Mouse (Mus musculus) Patski (cell line): ENCODE measurements around the gene Ablim1. TPM values are rescaled to one million over a fixed set of nuclear protein-coding genes. Genes with fewer than 3 reads are reported as not detected.

ENCODE experiments used
- ATAC-seq: fragments of 100-300 bp; one replicate; pipeline ENCODE4 v1.8.0; 2021
- CTCF ChIA-PET: fragments of 350-600 bp; sonication (Branson Sonifier 250); formaldehyde crosslinking; loops from one replicate; lab custom pipeline; 2022; ENCODE audit warnings: inconsistent platforms; lab: Charles Lee
- POLR2A ChIA-PET: fragments of 350-600 bp; sonication (Branson Sonifier 250); formaldehyde crosslinking; loops from one replicate; lab custom pipeline; 2022; ENCODE audit warnings: antibody characterized with exemption, inconsistent platforms; lab: Charles Lee
- DNase-seq: peaks from one replicate; pipeline ENCODE4 v3.0.0-alpha.2; 2011; ENCODE audit warnings: low read depth, low spot score
- H3K27me3 ChIP-seq: fragments of 371-371 bp; one replicate; pipeline ENCODE4 v1.5.1; 2021
- CTCF ChIP-seq: fragments of 100-300 bp; IDR thresholded peaks from one replicate; pipeline ENCODE4 v1.5.1; 2021
- in situ Hi-C: fragments of 300-500 bp; cut with MboI; formaldehyde crosslinking; loops from 3 replicates; pipeline ENCODE4 v1.11.1; 2018; ENCODE audit warnings: low pct_unique_long_range_greater_than_20kb, mixed read lengths
- polyA plus RNA-seq: library from polyadenylated mRNA; unstranded; gene quantifications from one replicate; pipeline ENCODE4 v1.2.3, GENCODE M21; 2021

Gene Ablim1
- polyA plus RNA-seq, 1 experiment from 2014 or later = 105 TPM

GRCm38 (mm10) chr19:57029461-57029860 lies 285.3 kb downstream of the Ablim1 start:
- TF ChIP-seq CTCF = no peak
- DNase-seq (no peak), ATAC-seq (no peak)
- POLR2A ChIA-PET = interaction anchor here (0.8 kb wide), 1 partner anchor 8 kb away, joined by 3 read pairs; no protein-coding TSS in a partner anchor
- CTCF ChIA-PET = interaction anchor here (1.0 kb wide), 1 partner anchor 9 kb away, joined by 3 read pairs; no protein-coding TSS in a partner anchor
- in situ Hi-C loops = no loop called here
- no peaks in the 10 kb centered on the region for H3K27me3 ChIP-seq

- DNase-seq = no peak
- no peaks in the 10 kb centered on the region for H3K27me3 ChIP-seq
- ChIA-PET POLR2A (interaction anchor here (0.8 kb wide), 1 partner anchor 7 kb away, joined by 3 read pairs; no protein-coding TSS in a partner anchor), CTCF (no interaction called here)
- in situ Hi-C loops = no loop called here
- ATAC-seq = no peak
- TF ChIP-seq CTCF = no peak
Measured at GRCm38 (mm10) chr19:57028327-57029179, 286.2 kb downstream of the Ablim1 start.

- POLR2A ChIA-PET = no interaction called here
- CTCF ChIA-PET = interaction anchor here (1.2 to 1.5 kb wide), 2 partner anchors 9 to 17 kb away, joined by 3 read pairs; no protein-coding TSS in a partner anchor
- TF ChIP-seq CTCF = no peak
- ATAC-seq (no peak), DNase-seq (no peak)
- in situ Hi-C loops = no loop called here
- H3K27me3 ChIP-seq = no peaks in the 10 kb centered on the region
Measured at GRCm38 (mm10) chr19:57026501-57026900, 288.2 kb downstream of the Ablim1 start.

- TF ChIP-seq CTCF = no peak
- POLR2A ChIA-PET = no interaction called here
- CTCF ChIA-PET = interaction anchor here (0.7 to 1.4 kb wide), 3 partner anchors 13 to 22 kb away, joined by 3 to 5 read pairs (median 4); no protein-coding TSS in a partner anchor
Measured at GRCm38 (mm10) chr19:57017785-57018179, 296.9 kb downstream of the Ablim1 start.

GRCm38 (mm10) chr19:57016995-57017784 lies 297.5 kb downstream of the Ablim1 start:
- ChIA-PET POLR2A (interaction anchor here (0.9 kb wide), 1 partner anchor 34 kb away, joined by 3 read pairs; no protein-coding TSS in a partner anchor), CTCF (interaction anchor here (0.8 to 1.4 kb wide), 4 partner anchors 9 to 60 kb away, joined by 3 to 5 read pairs (median 4); no protein-coding TSS in a partner anchor)
- in situ Hi-C loops = no loop called here
- ATAC-seq (no peak), DNase-seq (no peak)
- no peaks in the 10 kb centered on the region for H3K27me3 ChIP-seq
- TF ChIP-seq CTCF = no peak

More at GRCm38 (mm10) chr19:57017785-57018179, 296.9 kb downstream of the Ablim1 start:
- DNase-seq (no peak), ATAC-seq (no peak)
- no peaks in the 10 kb centered on the region for H3K27me3 ChIP-seq
- in situ Hi-C loops = no loop called here

- POLR2A ChIA-PET = interaction anchor here (2.2 kb wide), 1 partner anchor 17 kb away, joined by 5 read pairs; no protein-coding TSS in a partner anchor
- no peaks in the 10 kb centered on the region for H3K27me3 ChIP-seq
Measured at GRCm38 (mm10) chr19:57014808-57015207, 299.9 kb downstream of the Ablim1 start.

GRCm38 (mm10) chr19:57013271-57013677 lies 301.4 kb downstream of the Ablim1 start:
- POLR2A ChIA-PET = interaction anchor here (2.2 kb wide), 1 partner anchor 18 kb away, joined by 5 read pairs; no protein-coding TSS in a partner anchor
- in situ Hi-C loops = no loop called here
- CTCF ChIA-PET = interaction anchor here (1.6 kb wide), 1 partner anchor 20 kb away, joined by 3 read pairs; no protein-coding TSS in a partner anchor
- peak; percentile 76 for ATAC-seq
- no peak for TF ChIP-seq CTCF
- H3K27me3 ChIP-seq = no peaks in the 10 kb centered on the region
- peak; percentile 88 for DNase-seq

More at GRCm38 (mm10) chr19:57014808-57015207, 299.9 kb downstream of the Ablim1 start:
- TF ChIP-seq CTCF = no peak
- DNase-seq (peak; percentile 85), ATAC-seq (peak; percentile 86)
- in situ Hi-C loops = no loop called here
- CTCF ChIA-PET = interaction anchor here (1.2 to 1.6 kb wide), 2 partner anchors 16 to 18 kb away, joined by 3 to 4 read pairs; no protein-coding TSS in a partner anchor

- no peak for TF ChIP-seq CTCF
- POLR2A ChIA-PET = no interaction called here
- DNase-seq = no peak
- no peaks in the 10 kb centered on the region for H3K27me3 ChIP-seq
- in situ Hi-C loops = no loop called here
- ATAC-seq = no peak
- CTCF ChIA-PET = interaction anchor here (1.0 kb wide), 1 partner anchor 22 kb away, joined by 3 read pairs; no protein-coding TSS in a partner anchor
Measured at GRCm38 (mm10) chr19:57012068-57012467, 302.7 kb downstream of the Ablim1 start.

GRCm38 (mm10) chr19:57010064-57010463 lies 304.7 kb downstream of the Ablim1 start:
- in situ Hi-C loops = no loop called here
- TF ChIP-seq CTCF = no peak
- DNase-seq (no peak), ATAC-seq (no peak)
- ChIA-PET CTCF (interaction anchor here (1.3 to 2.4 kb wide), 3 partner anchors 22 to 91 kb away, joined by 3 to 7 read pairs (median 4); no protein-coding TSS in a partner anchor), POLR2A (interaction anchor here (0.5 kb wide), 1 partner anchor 128 kb away, joined by 6 read pairs; no protein-coding TSS in a partner anchor)
- no peaks in the 10 kb centered on the region for H3K27me3 ChIP-seq
